Mouse (Mus musculus): ENCODE data around the gene Mmp9.
A peak's percentile ranks its signal among the peaks of the same experiment; 100 is the strongest.

DNA sequence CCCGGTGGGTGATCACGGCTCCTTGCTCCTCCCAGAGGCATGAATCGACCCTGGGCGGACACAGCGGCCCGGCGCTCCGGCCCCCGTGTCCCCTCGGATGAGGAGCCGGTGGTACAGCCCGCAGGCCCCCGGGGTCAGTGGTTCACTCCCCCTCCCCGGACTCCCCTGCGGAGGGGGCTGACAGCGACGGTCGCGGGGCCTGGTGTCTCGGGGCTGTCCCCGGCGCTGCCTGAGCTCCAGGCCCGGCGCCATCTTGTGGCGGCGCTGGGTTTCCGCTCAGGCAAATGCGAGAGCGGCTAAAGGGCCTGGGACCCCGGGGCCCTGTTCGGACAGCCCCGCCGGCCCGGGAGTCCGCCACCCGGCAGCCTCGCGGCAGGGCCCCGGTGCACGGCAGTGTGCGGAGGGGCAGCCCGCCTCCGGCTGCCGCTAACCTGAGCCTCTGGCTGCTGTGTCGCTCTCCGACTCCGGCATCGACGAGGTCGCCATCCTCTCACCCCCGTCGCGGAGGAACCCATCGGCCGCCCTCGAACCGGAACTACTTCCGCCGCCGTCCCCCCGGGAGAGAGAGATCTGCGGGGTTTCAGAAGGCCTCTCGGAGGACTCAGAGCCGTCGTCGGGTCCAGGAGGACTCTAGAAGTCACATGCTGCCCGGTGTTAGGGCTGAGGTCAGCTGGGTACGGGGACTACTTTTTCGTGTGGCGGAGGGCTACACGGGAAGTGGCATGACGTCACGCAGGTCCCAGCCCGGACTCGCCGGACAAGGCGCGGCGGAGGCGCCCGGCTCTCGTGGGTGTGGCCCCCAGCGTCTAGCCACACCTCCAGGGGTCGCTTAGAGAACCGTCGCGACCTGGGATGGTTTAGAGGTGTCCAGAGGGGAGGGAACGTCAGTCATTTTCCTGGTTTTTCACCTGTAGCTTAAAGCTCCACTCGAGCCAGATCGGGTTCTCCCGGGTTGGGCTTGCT is 29.2 kb upstream of the Mmp9 start, which contains the start of gene Zfp335:
- no peak for TF ChIP-seq CTCF (IDR thresholded peaks at IDR 0.05; ENCODE audit: borderline replicate concordance, insufficient read depth, low read length)
- TF ChIP-seq POLR2A (IDR thresholded peaks at IDR 0.05; ENCODE audit: low read depth, low read length): peak; percentile 79

All from embryonic fibroblast, embryonic 13.5 days (primary cell).